Mouse (Mus musculus): ENCODE data around the gene Gm8237.
A peak's percentile ranks its signal among the peaks of the same experiment; 100 is the strongest.
"Not testable (repeated sequence)": the region's sequence is repeated elsewhere in the genome, so short reads cannot be mapped to it uniquely, and the experiment has no call there.

The Gm8237 gene

DNA sequence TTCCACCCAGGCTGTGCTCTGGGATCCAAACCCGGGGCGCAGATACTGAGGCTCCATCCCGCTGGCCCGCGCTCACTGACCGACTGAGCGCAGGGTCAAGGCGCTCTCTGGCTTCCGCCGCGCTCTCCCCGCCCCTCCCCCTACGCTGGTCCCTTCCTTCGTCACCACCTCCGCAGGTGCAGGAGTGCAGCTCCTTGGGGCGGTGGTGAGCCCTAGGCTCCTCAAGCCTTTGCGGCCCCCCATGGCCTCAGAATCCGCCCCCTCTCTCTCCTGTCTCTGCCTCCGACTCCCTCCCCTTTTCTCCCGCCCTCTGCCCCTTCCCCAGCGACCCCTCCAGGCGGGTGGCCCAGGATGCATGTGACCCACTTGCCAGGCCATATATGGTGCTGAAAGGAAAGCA, at the start of gene Gm8237:
Gm8237 (minus strand) TSS at position 142 of the 400 bp plus-strand sequence.
- DNase-seq (ENCODE audit: low read depth, low spot score) = not testable (repeated sequence)

DNA sequence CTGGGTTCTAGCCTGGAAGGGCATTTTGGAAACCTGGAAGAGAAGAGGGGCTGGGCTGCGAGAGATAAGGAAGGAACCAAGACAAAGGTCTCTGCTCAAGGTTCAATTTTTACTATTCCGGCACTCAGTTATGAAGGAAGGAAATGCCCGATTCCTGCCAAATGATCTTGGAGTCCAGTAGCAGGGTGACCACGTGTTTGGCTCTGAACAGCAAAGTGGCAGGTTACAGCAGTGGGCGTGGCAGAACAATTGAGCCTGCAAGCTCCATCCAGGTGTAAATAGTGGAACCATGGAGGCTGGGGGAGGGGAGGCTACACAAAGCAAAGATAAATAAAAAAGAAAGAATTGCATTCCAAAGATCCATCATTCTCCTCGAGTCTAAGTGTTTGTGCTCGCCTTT, 43.1 kb upstream of the Gm8237 start:
- not testable (repeated sequence) for DNase-seq (ENCODE audit: low read depth, low spot score)

DNA sequence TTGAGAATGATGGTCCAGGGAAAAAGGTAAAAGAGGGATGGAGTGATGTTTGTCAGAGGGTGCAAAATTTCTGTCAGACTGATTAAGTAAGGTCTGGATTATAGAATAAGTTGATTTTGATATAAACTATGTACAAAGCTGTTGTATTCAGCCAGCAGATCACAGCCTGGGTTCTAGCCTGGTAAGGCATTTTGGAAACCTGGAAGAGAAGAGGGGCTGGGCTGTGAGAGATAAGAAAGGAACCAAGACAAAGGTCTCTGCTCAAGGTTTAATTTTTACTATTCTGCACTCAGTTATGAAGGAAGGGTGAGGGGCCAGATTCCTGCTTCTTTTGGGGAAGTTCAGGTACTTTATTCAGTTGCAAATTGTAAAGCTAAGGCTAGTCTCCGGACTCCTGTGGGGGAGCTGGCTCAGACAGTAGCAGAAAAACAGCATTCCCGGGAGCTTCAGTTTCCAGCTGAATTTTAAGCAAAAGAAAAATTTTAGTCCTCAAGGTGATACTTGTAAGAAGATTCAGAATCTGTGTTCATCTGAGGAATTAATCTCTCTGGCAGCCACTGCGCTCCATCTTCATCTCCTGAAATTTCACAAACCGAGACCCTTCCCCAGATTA, 38.3 kb upstream of the Gm8237 start:
- DNase-seq (ENCODE audit: low read depth, low spot score) = not testable (repeated sequence)

GRCm38 (mm10) chr14:5913701-5914100, 33.5 kb upstream of the Gm8237 start:
- not testable (repeated sequence) for DNase-seq (ENCODE audit: low read depth, low spot score)

- DNase-seq (ENCODE audit: low read depth, low spot score) = not testable (repeated sequence)
These were observed 391 bp downstream of the Gm8237 start for GRCm38 (mm10) chr14:5879791-5880190.

DNA sequence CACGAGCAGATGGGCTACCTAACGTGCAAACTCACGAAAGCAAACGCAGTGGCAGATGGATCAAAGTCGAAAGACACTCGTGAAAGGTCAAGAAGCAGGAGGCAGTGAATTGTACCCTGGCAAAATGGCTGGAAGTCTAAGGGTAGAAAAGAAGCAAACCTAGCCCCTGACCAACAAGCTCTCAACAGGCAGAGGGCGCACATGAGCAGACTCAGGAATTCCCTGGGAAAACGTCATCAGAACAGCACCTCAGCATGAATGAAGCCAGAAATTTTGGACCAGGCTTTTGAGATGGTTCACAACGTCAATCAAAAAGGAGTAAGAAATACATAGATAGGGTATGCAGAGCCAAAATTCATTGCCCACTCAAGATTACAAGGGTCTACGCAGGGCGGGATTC, 1.0 kb downstream of the Gm8237 start:
- peak; percentile 4 for DNase-seq (ENCODE audit: low read depth, low spot score)

- DNase-seq (ENCODE audit: low read depth, low spot score) = not testable (repeated sequence)
These were observed 24.3 kb downstream of the Gm8237 start for GRCm38 (mm10) chr14:5855911-5856310.

- not testable (repeated sequence) for DNase-seq (ENCODE audit: low read depth, low spot score)
These were observed 50.0 kb downstream of the Gm8237 start, which contains the start of gene Gm3424 for GRCm38 (mm10) chr14:5830229-5830628. TSS of gene Gm3424 (minus strand) at chr14:5830329.

DNA sequence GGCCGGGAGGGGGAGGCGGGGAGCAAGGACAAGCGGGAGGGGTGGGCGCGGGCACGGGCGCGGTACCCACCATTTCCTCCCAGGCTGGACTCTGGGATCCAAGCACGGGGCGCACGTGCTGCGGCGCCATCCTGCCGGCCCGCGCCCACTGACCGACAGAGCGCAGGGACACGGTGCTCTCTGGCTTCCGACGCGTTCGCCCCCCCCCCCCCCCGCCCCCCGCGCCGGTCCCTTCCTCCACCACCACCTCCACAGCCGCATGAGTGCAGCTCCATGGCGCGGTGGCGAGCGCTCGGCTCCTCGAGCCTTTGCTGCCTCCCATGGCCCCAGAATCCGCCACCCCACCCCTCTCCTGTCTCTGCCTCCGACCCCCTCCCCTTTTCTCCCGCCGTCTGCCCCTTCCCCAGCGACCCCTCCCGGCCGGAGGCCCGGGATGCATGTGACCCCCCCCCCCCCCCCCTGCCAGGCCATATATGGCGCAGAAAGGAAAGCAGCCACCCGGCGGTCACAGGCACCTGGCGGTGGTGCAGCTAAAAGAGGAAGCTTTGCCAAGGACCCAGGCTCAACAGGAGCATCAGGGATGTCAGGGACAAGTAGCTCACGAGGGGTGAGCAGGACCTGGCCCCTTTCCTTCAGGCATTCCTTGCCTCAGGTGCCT, 67.4 kb downstream of the Gm8237 start:
- DNase-seq (ENCODE audit: low read depth, low spot score) = not testable (repeated sequence)
